Mouse (Mus musculus) embryonic facial prominence, embryonic 14.5 days (tissue): ENCODE results near the gene A3galt2. TPM values are rescaled to one million over a fixed set of nuclear protein-coding genes. Genes with fewer than 3 reads are reported as not detected.
A peak's percentile ranks its signal among the peaks of the same experiment; 100 is the strongest.

Experiments used
- ATAC-seq: fragments of 200-750 bp; cut with Nextera tagmentation; 2 replicates; pipeline ENCODE4 v1.8.0; 2017; ENCODE audit warnings: low read depth, moderate number of reproducible peaks, moderate TSS enrichment
- DNase-seq: peaks from one replicate; pipeline ENCODE4 v3.0.0-alpha.2; 2015; ENCODE audit warnings: low spot score
- H3K27ac ChIP-seq: fragments of 300-500 bp; sonication (generic); replicated peaks from 2 replicates; pipeline ENCODE4 v1.5.1; 2014; ENCODE audit warnings: low read depth, mild to moderate bottlenecking, low read length, moderate library complexity
- H3K27me3 ChIP-seq: fragments of 300-500 bp; sonication (generic); replicated peaks from 2 replicates; pipeline ENCODE4 v1.6.1; 2014; ENCODE audit warnings: low read length; ENCODE audit not compliant: control insufficient read depth, insufficient read depth
- H3K36me3 ChIP-seq: fragments of 300-500 bp; sonication (generic); 2 replicates; pipeline ENCODE4 v1.6.1; 2014; ENCODE audit warnings: low read length, mixed read lengths; ENCODE audit not compliant: control insufficient read depth, insufficient read depth
- H3K4me1 ChIP-seq: fragments of 300-500 bp; sonication (generic); 2 replicates; pipeline ENCODE4 v1.6.1; 2014; ENCODE audit warnings: antibody characterized with exemption, low read length; ENCODE audit not compliant: control insufficient read depth, insufficient read depth
- H3K4me2 ChIP-seq: fragments of 300-500 bp; sonication (generic); 2 replicates; pipeline ENCODE4 v1.6.1; 2014; ENCODE audit warnings: low read depth, mild to moderate bottlenecking, low read length, moderate library complexity, mixed read lengths
- H3K4me3 ChIP-seq: fragments of 300-500 bp; sonication (generic); 2 replicates; pipeline ENCODE4 v1.5.1; 2014; ENCODE audit warnings: low read depth, mild to moderate bottlenecking, low read length
- H3K9ac ChIP-seq: fragments of 300-500 bp; sonication (generic); 2 replicates; pipeline ENCODE4 v1.6.1; 2014; ENCODE audit warnings: low read depth, mild to moderate bottlenecking, low read length, moderate library complexity, mixed read lengths
- H3K9me3 ChIP-seq: fragments of 300-500 bp; sonication (generic); 2 replicates; pipeline ENCODE4 v1.6.1; 2016; ENCODE audit warnings: low read length; ENCODE audit not compliant: control insufficient read depth
- WGBS: fragments of 180-500 bp; shearing (Covaris S2); extraction: QIAGEN DNeasy Blood & Tissue Kit; methylation state at CpG from one replicate; pipeline ENCODE4 v1.1.7; 2014; 5-methylcytosine and 5-hydroxymethylcytosine counted together
- polyA plus RNA-seq: library from polyadenylated mRNA; unstranded; fragments of >200 nt; fragmentation: Nextera tagmentation; extraction: Ambion mirVana; gene quantifications from 2 replicates; pipeline ENCODE4 v1.2.1, GENCODE M21; 2014

The A3galt2 gene
- polyA plus RNA-seq, 1 experiment from 2014 or later: 0.13 TPM

- Histone ChIP-seq H3K36me3 (no peaks in the 10 kb centered on the region), H3K9ac (peak overlapping the region; percentile 96), H3K9me3 (no peaks in the 10 kb centered on the region), H3K4me2 (peak overlapping the region; percentile 83), H3K4me3 (peak overlapping the region; percentile 77), H3K27ac (peak overlapping the region; percentile 97), H3K4me1 (peaks cover 25% of the 10 kb centered on the region), H3K27me3 (no peaks in the 10 kb centered on the region)
- DNase-seq (no peak), ATAC-seq (no peak)
- 0% methylated on average over 6 of the region's 6 CpGs for WGBS
These were observed 49.4 kb downstream of the A3galt2 start for GRCm38 (mm10) chr4:128804426-128805149.

DNA sequence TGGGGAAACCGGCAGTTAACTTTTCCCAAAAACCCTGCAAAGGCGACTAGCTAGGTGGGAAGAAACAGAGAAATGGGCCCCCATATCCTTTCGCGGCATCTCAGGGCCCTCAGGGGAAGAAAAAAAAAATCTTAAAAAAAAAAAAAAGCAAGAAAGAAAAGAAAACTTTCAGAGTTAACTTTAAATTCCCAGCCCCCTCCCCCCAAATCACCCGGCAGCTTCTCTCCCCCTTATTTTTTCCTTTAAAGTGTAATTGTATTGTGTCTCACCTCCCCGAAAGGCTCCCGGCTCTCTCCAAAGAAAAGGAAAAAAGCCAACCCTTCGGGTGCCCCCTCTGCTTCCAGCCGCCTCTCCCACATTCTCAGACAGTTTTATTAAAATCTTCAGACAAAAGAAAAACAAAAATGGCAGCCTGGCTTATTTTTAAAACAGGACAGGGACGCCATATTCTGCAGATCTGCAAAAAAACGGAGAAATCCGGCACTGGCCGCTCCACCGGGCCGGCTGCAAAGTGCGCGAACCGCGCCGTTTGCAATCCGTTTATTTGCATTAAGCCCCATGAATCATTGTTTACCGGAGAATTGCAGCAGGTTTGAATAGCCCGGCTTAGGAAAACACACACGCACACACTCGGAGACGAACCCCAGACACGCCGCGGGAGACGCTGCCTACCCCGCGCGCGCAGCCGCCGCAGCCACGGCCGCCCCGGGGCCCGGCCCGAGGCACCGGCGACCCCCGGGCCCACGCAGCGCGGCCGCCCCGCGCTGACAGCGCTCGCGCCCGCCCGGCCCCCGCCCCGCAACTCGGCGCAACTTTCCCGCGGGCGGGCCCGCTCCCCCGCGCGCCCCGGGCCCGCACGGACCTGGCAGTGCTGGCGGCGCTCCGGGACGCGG is 50.2 kb downstream of the A3galt2 start:
- Histone ChIP-seq H3K9me3 (no peaks in the 10 kb centered on the region), H3K27ac (peak overlapping the region; percentile 97), H3K4me2 (peak overlapping the region; percentile 83), H3K9ac (peak overlapping the region; percentile 96), H3K36me3 (no peaks in the 10 kb centered on the region), H3K4me3 (peak overlapping the region; percentile 77), H3K4me1 (peaks cover 25% of the 10 kb centered on the region), H3K27me3 (no peaks in the 10 kb centered on the region)
- peak; percentile 41 for DNase-seq
- under 1% methylated on average over 42 of the region's 74 CpGs for WGBS
- peak; percentile 10 for ATAC-seq

- peak within 1 kb of the TSS; percentile 83 for H3K4me2 ChIP-seq
- WGBS: 0% methylated on average over 2 of the region's 111 CpGs
- DNase-seq (peak; percentile 68), ATAC-seq (peak; percentile 67)
- peak within 1 kb of the TSS; percentile 96 for H3K9ac ChIP-seq
- H3K27ac ChIP-seq: peak within 1 kb of the TSS; percentile 97
- H3K9me3 ChIP-seq: no peaks in the 10 kb centered on the region
- H3K4me3 ChIP-seq: peak within 1 kb of the TSS; percentile 77
- peaks cover 28% of the 10 kb centered on the region for H3K4me1 ChIP-seq
- no peaks in the 10 kb centered on the region for H3K27me3 ChIP-seq
- no peaks in the 10 kb centered on the region for H3K36me3 ChIP-seq
These were observed 51.1 kb downstream of the A3galt2 start, which contains the start of gene Zfp362 for GRCm38 (mm10) chr4:128806043-128806826. TSS of gene Zfp362 (minus strand) at chr4:128806045.

DNA sequence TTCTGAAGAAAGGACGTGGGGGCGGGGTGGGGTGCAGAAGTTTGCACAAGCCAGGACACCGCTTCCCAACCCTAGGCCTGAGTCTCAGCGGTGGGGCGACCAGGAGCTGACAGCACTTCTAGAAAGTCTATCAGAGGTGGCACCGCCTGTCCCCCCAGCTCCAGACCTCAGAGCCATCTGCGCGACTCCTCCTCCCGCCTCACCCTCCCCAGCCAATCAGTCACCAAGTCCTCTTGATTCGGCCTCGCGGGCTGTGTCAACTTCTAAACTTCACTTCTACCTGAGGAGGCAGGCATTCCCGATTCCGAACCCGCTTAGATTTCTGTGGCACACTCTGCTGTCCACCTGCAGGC is 51.6 kb downstream of the A3galt2 start:
- ATAC-seq (peak; percentile 51), DNase-seq (peak; percentile 87)
- Histone ChIP-seq H3K9me3 (no peaks in the 10 kb centered on the region), H3K9ac (peak overlapping the region; percentile 96), H3K36me3 (no peaks in the 10 kb centered on the region), H3K27ac (peak overlapping the region; percentile 97), H3K27me3 (no peaks in the 10 kb centered on the region), H3K4me2 (peak overlapping the region; percentile 83), H3K4me1 (peaks cover 29% of the 10 kb centered on the region), H3K4me3 (peak overlapping the region; percentile 77)
- WGBS: 0% methylated on average over 10 of the region's 15 CpGs

- DNase-seq (peak; percentile 96), ATAC-seq (peak; percentile 94)
- 13% methylated on average over 16 of the region's 16 CpGs for WGBS
- Histone ChIP-seq H3K4me3 (peak overlapping the region; percentile 42), H3K4me2 (peak overlapping the region; percentile 64), H3K36me3 (no peaks in the 10 kb centered on the region), H3K9me3 (no peaks in the 10 kb centered on the region), H3K4me1 (peaks cover 11% of the 10 kb centered on the region; the same call in 1 of the 2 replicates), H3K27ac (no peak overlapping the region; the same call in 1 of the 2 replicates), H3K9ac (peak overlapping the region; percentile 68), H3K27me3 (no peaks in the 10 kb centered on the region)
These were observed 56.4 kb downstream of the A3galt2 start for GRCm38 (mm10) chr4:128811382-128812056.

GRCm38 (mm10) chr4:128817011-128817410 is 61.8 kb downstream of the A3galt2 start:
- WGBS: 62% methylated on average over 7 of the region's 7 CpGs

More at GRCm38 (mm10) chr4:128817011-128817410, 61.8 kb downstream of the A3galt2 start:
- peaks cover 10% of the 10 kb centered on the region; the same call in 1 of the 2 replicates for H3K4me1 ChIP-seq
- no peak for ATAC-seq
- no peak overlapping the region for H3K27ac ChIP-seq
- H3K9me3 ChIP-seq: no peaks in the 10 kb centered on the region
- H3K4me3 ChIP-seq: no peak overlapping the region
- H3K27me3 ChIP-seq: no peaks in the 10 kb centered on the region
- no peak overlapping the region for H3K9ac ChIP-seq
- no peak overlapping the region for H3K4me2 ChIP-seq
- H3K36me3 ChIP-seq: no peaks in the 10 kb centered on the region
- no peak for DNase-seq
